Mouse (Mus musculus): Measurements from ENCODE around the gene Psg20. TPM values are rescaled to one million over a fixed set of nuclear protein-coding genes. Genes with fewer than 3 reads are reported as not detected.
"Not testable (repeated sequence)": the region's sequence is repeated elsewhere in the genome, so short reads cannot be mapped to it uniquely, and the experiment has no call there.

Gene Psg20
- polyA plus RNA-seq, 1 experiment from 2014 or later = not detected

GRCm38 (mm10) chr7:18710331-18710730, 24.3 kb upstream of the Psg20 start:
- H3K36me3 ChIP-seq (ENCODE audit: control insufficient read depth, insufficient read depth, low read length); H3K9me3 ChIP-seq (ENCODE audit: control insufficient read depth, low read length); ATAC-seq (ENCODE audit: insufficient read depth, low FRiP score, low TSS enrichment); DNase-seq (ENCODE audit: low spot score); H3K27ac ChIP-seq (ENCODE audit: low read depth, low read length); H3K9ac ChIP-seq (ENCODE audit: low read length); H3K4me2 ChIP-seq (ENCODE audit: low read depth); H3K4me3 ChIP-seq (ENCODE audit: low read depth, low read length); H3K4me1 ChIP-seq (ENCODE audit: control insufficient read depth, insufficient read depth, low read length); H3K27me3 ChIP-seq (ENCODE audit: control insufficient read depth, insufficient read depth, low read length): not testable (repeated sequence)
- 76% methylated on average over 4 of the region's 4 CpGs for WGBS

- H3K36me3 ChIP-seq (ENCODE audit: control insufficient read depth, insufficient read depth, low read length) = no peaks in the 10 kb centered on the region
- H3K9ac ChIP-seq (ENCODE audit: low read length) = no peak overlapping the region
- DNase-seq (ENCODE audit: low spot score) = no peak
- ATAC-seq (ENCODE audit: insufficient read depth, low FRiP score, low TSS enrichment) = no peak
- no peak overlapping the region for H3K4me2 ChIP-seq (ENCODE audit: low read depth)
- no peaks in the 10 kb centered on the region for H3K9me3 ChIP-seq (ENCODE audit: control insufficient read depth, low read length)
- H3K4me1 ChIP-seq (ENCODE audit: control insufficient read depth, insufficient read depth, low read length) = no peaks in the 10 kb centered on the region
- no peak overlapping the region for H3K27ac ChIP-seq (ENCODE audit: low read depth, low read length)
- no peak overlapping the region for H3K4me3 ChIP-seq (ENCODE audit: low read depth, low read length)
- H3K27me3 ChIP-seq (ENCODE audit: control insufficient read depth, insufficient read depth, low read length) = no peaks in the 10 kb centered on the region
Measured at GRCm38 (mm10) chr7:18685586-18685985, 399 bp downstream of the Psg20 start.

DNA sequence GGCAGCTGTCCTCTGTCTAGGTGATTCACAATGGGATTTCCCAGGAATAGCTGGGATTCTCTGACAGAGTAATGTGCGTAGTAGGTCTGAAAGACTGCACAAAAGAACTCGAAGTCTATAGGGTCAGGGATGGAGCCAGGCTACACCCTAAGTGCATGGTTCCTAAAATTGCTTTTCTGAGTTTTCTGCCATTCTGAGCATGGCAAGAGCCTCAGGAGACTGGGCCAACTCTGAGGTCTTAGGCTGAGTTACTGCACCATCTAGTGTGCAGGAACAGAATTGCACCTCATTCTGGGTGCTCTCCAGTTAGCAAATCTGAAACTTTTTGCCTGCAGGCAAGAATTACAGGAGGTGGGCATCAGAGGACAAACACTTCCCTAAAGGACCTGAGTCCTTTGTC, 6.2 kb downstream of the Psg20 start:
- 44% methylated on average over 2 of the region's 2 CpGs for WGBS
- Histone ChIP-seq H3K27ac (ENCODE audit: low read depth, low read length) (no peak overlapping the region), H3K4me2 (ENCODE audit: low read depth) (no peak overlapping the region), H3K9ac (ENCODE audit: low read length) (no peak overlapping the region), H3K27me3 (ENCODE audit: control insufficient read depth, insufficient read depth, low read length) (no peaks in the 10 kb centered on the region), H3K36me3 (ENCODE audit: control insufficient read depth, insufficient read depth, low read length) (no peaks in the 10 kb centered on the region), H3K4me1 (ENCODE audit: control insufficient read depth, insufficient read depth, low read length) (no peaks in the 10 kb centered on the region), H3K9me3 (ENCODE audit: control insufficient read depth, low read length) (no peaks in the 10 kb centered on the region), H3K4me3 (ENCODE audit: low read depth, low read length) (no peak overlapping the region)
- no peak for DNase-seq (ENCODE audit: low spot score)
- ATAC-seq (ENCODE audit: insufficient read depth, low FRiP score, low TSS enrichment) = no peak

DNA sequence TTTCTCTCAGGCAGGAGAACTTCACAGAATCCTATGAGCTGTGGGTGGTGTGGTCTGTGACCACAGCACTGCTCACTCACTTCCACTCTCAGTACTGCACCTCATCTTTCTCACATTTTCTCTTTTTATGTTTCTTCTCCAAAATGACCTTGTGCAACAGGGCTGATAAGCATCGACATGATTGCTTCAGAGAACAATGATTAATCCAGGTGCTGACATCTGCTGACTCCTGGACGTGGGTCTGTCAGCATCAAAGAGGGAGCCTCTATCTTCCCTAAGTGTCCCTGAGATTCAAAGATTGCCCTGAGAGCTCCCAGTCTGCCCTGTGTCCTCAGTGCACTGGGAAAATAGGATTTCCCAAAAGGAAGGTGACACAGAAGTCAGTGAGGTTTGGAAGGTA, 29.4 kb downstream of the Psg20 start, which contains the start of gene Psg21:
Gene Psg21 (minus strand): TSS at position 101 of the 400 bp plus-strand sequence.
- not testable (repeated sequence) for H3K4me3 ChIP-seq (ENCODE audit: low read depth, low read length); H3K27ac ChIP-seq (ENCODE audit: low read depth, low read length); H3K9me3 ChIP-seq (ENCODE audit: control insufficient read depth, low read length); H3K4me2 ChIP-seq (ENCODE audit: low read depth); H3K9ac ChIP-seq (ENCODE audit: low read length); ATAC-seq (ENCODE audit: insufficient read depth, low FRiP score, low TSS enrichment); DNase-seq (ENCODE audit: low spot score); H3K36me3 ChIP-seq (ENCODE audit: control insufficient read depth, insufficient read depth, low read length); H3K27me3 ChIP-seq (ENCODE audit: control insufficient read depth, insufficient read depth, low read length); H3K4me1 ChIP-seq (ENCODE audit: control insufficient read depth, insufficient read depth, low read length)
- 70% methylated on average over 1 of the region's 2 CpGs for WGBS

- not testable (repeated sequence) for H3K27ac ChIP-seq (ENCODE audit: low read depth, low read length)
Measured at GRCm38 (mm10) chr7:18626921-18627320, 59.1 kb downstream of the Psg20 start.

More at GRCm38 (mm10) chr7:18626921-18627320, 59.1 kb downstream of the Psg20 start:
- not testable (repeated sequence) for H3K9ac ChIP-seq (ENCODE audit: low read length); DNase-seq (ENCODE audit: low spot score); H3K36me3 ChIP-seq (ENCODE audit: control insufficient read depth, insufficient read depth, low read length); H3K4me2 ChIP-seq (ENCODE audit: low read depth); ATAC-seq (ENCODE audit: insufficient read depth, low FRiP score, low TSS enrichment); H3K27me3 ChIP-seq (ENCODE audit: control insufficient read depth, insufficient read depth, low read length); H3K9me3 ChIP-seq (ENCODE audit: control insufficient read depth, low read length); H3K4me1 ChIP-seq (ENCODE audit: control insufficient read depth, insufficient read depth, low read length); H3K4me3 ChIP-seq (ENCODE audit: low read depth, low read length)
- WGBS = 87% methylated on average over 8 of the region's 8 CpGs

Other genes with a start within 250 kb of the Psg20 start
- gene Psg26, start 202.0 kb downstream of the Psg20 start, polyA plus RNA-seq (2014; fragmentation: Nextera tagmentation; extraction: Ambion mirVana) = not detected in 2 replicates
- not detected in 2 replicates for gene Psg25, start 153.9 kb downstream of the Psg20 start, polyA plus RNA-seq (2014; fragmentation: Nextera tagmentation; extraction: Ambion mirVana)
- gene Psg27, start 118.9 kb downstream of the Psg20 start, polyA plus RNA-seq (2014; fragmentation: Nextera tagmentation; extraction: Ambion mirVana) = not detected in 2 replicates
- gene Psg23, start 69.7 kb downstream of the Psg20 start, polyA plus RNA-seq (2014; fragmentation: Nextera tagmentation; extraction: Ambion mirVana) = not detected in 2 replicates
- gene Psg21, start 29.5 kb downstream of the Psg20 start, polyA plus RNA-seq (2014; fragmentation: Nextera tagmentation; extraction: Ambion mirVana) = not detected in 2 replicates
- not detected in 2 replicates for gene Psg22, start 31.9 kb upstream of the Psg20 start, polyA plus RNA-seq (2014; fragmentation: Nextera tagmentation; extraction: Ambion mirVana)
- gene Psg19, start 112.3 kb upstream of the Psg20 start, polyA plus RNA-seq (2014; fragmentation: Nextera tagmentation; extraction: Ambion mirVana) = not detected in 2 replicates
- gene Psg17, start 135.4 kb upstream of the Psg20 start, polyA plus RNA-seq (2014; fragmentation: Nextera tagmentation; extraction: Ambion mirVana) = not detected in 2 replicates
- gene Mill2, start 153.8 kb upstream of the Psg20 start, polyA plus RNA-seq (2014; fragmentation: Nextera tagmentation; extraction: Ambion mirVana) = not detected in 2 replicates
- gene Pglyrp1, start 185.1 kb upstream of the Psg20 start, polyA plus RNA-seq (2014; fragmentation: Nextera tagmentation; extraction: Ambion mirVana) = 1.4 and 2.1 TPM in 2 replicates
- gene Ccdc61, start 224.2 kb upstream of the Psg20 start, polyA plus RNA-seq (2014; fragmentation: Nextera tagmentation; extraction: Ambion mirVana) = 25.5 and 26.2 TPM in 2 replicates
- 8.2 and 10.0 TPM in 2 replicates for gene Nova2, start 239.7 kb upstream of the Psg20 start, polyA plus RNA-seq (2014; fragmentation: Nextera tagmentation; extraction: Ambion mirVana)

Data from neural tube, embryonic 11.5 days (tissue).